Mouse (Mus musculus) testis, postnatal 14 days (tissue): Measurements from ENCODE around the gene Rangrf.
"Not testable (repeated sequence)": the region's sequence is repeated elsewhere in the genome, so short reads cannot be mapped to it uniquely, and the experiment has no call there.

Experiments
- DNase-seq: peaks from one replicate; pipeline ENCODE4 v3.0.0; 2021; ENCODE audit warnings: low spot score

The Rangrf gene

DNA sequence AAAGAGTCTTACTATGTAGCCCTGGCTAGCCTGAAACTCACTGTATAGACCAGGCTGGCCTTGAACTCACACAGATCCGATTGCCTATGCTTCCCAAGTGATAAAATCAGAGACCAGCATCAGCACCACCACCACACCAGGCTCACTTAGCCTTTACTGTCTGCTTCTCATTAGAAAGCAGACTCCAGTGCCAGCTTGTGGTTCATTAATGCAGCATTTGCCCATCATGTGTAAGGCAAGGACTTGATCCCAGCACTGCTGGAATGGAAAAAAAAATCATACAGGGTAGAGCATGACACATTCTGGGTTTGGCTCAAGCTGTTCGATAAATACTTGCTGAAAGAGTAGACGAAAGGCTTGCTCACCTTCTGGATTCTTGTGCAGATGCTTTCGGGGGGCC lies 29.0 kb downstream of the Rangrf start:
- DNase-seq = no peak

- DNase-seq = no peak
These were observed 29.7 kb downstream of the Rangrf start for GRCm38 (mm10) chr11:68945245-68945644.

DNA sequence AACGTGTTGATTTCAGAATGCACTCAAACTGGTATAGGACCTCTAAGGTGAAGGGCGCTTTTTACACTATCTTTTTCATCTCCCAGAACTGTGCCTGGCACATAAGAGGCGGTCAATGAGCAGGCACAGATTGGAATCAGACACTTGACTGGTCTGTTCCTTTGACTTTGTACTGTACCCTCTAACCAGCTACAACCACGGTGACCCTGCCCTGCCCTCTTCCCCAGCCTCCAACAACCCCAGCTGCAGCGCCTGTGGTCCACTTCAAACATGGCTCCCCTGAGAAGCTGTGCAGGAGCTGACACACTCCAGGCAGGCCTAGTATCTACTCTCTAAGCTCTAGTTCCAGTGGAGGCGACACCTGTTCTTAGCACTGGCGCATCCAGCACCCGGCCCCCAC lies 32.3 kb downstream of the Rangrf start:
- DNase-seq = no peak

DNA sequence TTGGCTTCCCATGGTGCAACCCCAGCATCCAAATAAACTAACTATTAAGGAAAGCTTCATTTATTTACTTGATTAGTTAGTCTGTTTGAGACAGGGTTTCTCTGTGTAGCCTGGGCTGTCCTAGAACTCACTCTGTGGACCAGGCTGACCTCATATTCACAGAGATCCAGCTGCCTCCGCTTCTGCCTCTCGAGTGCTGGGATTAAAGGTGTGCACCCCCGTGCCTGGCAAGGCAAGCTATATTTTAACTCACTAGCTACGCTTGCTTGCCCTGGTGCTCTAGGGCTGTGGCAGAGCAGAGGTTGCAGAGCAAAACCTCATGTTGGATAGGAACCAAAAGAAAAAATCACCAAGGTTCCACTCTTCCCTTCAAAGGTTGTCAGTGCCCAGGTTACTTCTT lies 34.5 kb downstream of the Rangrf start:
- no peak for DNase-seq

DNA sequence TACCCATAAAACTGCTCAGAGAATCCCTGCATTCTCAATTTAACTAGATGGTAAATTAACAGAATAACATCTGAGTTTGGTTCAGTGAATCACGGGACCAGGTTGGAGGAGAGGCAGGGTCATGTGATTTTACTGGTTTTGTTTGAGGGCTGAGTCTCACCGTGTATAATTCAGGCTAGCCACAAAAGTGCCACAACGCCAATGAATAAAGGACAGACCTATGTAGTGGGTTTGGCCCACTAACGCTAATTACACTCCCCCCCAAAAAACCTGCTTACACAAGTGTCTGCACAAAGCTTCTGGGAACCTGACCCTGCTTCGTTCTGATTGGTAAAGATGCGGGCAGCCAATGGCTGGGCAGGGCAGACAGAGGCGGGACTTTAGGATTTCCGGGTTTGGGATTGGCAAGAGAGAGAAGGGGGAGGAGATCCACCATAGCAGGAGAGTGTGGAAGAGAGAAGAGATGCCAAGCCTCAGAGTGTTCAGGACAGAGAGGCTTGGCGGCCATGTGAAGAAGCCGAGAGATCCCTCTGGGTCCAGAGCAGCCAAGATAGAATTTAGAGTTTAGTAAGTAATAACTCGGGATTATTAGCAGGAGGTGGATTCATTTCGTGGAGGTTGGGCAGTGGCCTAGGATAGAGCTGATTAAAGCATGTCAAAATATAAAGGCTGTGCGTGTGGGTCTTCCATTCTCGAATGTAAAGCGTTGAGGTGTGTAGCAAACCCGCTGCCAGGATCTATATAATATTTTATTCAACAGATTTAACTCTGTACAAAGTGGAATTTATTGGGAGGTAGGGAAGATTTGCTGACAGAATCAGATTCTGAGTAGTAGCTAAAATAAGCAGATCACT lies 35.3 kb downstream of the Rangrf start:
- DNase-seq = peak; percentile 86

GRCm38 (mm10) chr11:68936951-68937350 lies 38.0 kb downstream of the Rangrf start:
- DNase-seq = not testable (repeated sequence)

DNA sequence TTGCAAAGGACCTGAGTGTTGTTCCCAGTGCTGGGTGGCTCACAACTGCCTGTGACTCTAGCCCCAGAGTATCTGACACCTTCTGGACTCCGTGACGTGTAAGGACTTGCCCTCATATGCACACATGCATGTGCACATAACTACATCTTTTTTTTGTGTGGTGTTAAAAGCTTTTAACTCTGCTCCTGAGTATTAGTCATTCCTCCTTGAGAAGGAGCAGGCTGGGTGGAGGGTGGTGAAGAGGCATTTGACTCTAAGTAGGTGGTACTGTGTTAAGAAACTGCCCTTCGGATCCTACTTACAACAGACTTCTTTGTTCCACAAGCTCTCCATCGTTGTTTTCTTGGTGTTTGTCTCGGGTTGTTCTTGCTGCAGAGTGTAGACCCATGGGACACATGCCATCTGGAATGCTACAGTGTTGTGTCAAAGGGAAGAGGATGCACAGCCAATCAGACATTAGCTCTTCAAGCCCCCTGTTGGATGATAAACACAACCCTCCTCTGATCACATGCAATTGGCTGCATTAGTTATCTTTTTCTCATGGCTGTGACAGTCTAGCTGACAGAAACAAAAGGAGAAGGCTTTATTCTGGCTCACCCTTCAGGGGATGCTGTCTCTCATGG lies 41.0 kb downstream of the Rangrf start:
- DNase-seq = no peak

DNA sequence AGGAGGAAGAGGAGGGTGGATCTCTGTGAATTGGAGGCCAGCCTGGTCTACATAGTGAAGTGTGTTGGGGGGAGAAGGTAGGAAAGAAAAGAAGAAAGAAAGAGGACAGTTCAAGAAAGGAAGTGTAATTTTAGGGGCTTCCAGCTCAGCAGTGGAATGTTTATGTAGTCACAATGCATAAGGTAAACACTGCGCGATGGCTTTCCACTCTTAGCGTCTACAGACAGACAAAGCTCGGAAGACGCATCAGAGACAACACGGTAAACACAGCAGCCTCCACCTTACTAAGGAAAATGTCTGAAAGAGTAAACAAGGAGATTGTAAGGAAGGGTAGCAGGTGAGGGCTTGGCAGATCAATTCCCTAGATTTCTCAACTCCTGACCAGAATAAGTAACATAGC lies 45.0 kb downstream of the Rangrf start:
- DNase-seq = no peak

- no peak for DNase-seq
These were observed 48.0 kb downstream of the Rangrf start, which contains the start of gene Odf4 for GRCm38 (mm10) chr11:68926981-68927380. Odf4 (minus strand) TSS chr11:68927081.

DNA sequence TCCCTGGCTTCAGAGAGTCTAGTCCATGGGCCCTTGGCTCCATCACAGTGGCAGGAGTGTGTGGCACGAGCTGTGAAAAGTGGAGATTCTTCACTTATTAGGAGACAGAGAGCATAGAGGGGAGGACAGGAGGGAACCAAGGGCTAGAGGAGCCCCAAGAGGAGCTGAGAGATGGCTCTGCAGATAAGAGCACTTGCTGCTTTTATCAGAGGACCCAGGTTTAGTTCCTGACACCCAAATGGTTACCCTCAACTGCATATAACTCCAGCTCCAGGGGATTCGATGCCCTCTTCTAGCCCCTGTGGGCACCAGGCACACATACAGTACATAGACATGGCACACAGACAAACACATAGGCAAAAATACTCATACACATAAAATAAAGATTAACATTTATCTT lies 50.2 kb downstream of the Rangrf start:
- DNase-seq = no peak

GRCm38 (mm10) chr11:68923191-68923590 lies 51.8 kb downstream of the Rangrf start:
- DNase-seq = no peak
